Mouse (Mus musculus) left cerebral cortex, adult 11 months (tissue): ENCODE results near the gene Fbxw2.
"Not testable (repeated sequence)": the region's sequence is repeated elsewhere in the genome, so short reads cannot be mapped to it uniquely, and the experiment has no call there.

Source experiments
- DNase-seq: peaks from one replicate; pipeline ENCODE4 v3.0.0; 2022; ENCODE audit warnings: low spot score

Gene Fbxw2

GRCm38 (mm10) chr2:34810775-34811174, 15.3 kb downstream of the Fbxw2 start:
- no peak for DNase-seq

GRCm38 (mm10) chr2:34809568-34809967, 16.5 kb downstream of the Fbxw2 start:
- DNase-seq: no peak

- no peak for DNase-seq
Measured at GRCm38 (mm10) chr2:34808057-34808456, 18.1 kb downstream of the Fbxw2 start.

- DNase-seq: no peak
Measured at GRCm38 (mm10) chr2:34805364-34805950, 20.7 kb downstream of the Fbxw2 start.

GRCm38 (mm10) chr2:34804815-34805214, 21.3 kb downstream of the Fbxw2 start:
- DNase-seq: no peak

- DNase-seq: no peak
Measured at GRCm38 (mm10) chr2:34804172-34804571, 21.9 kb downstream of the Fbxw2 start.

GRCm38 (mm10) chr2:34803746-34804145, 22.4 kb downstream of the Fbxw2 start:
- DNase-seq: no peak

- DNase-seq: not testable (repeated sequence)
Measured at GRCm38 (mm10) chr2:34802565-34803245, 23.4 kb downstream of the Fbxw2 start.

GRCm38 (mm10) chr2:34801516-34802482, 24.3 kb downstream of the Fbxw2 start:
- peak; percentile 98 for DNase-seq

GRCm38 (mm10) chr2:34800371-34800770, 25.7 kb downstream of the Fbxw2 start:
- DNase-seq: no peak

GRCm38 (mm10) chr2:34799357-34800256, 26.5 kb downstream of the Fbxw2 start, which contains the start of gene Rabepk:
Gene Rabepk (minus strand): TSS chr2:34799912.
- DNase-seq: peak; percentile 67

- DNase-seq: no peak
Measured at GRCm38 (mm10) chr2:34795426-34795825, 30.7 kb downstream of the Fbxw2 start.

GRCm38 (mm10) chr2:34794511-34794910, 31.6 kb downstream of the Fbxw2 start:
- no peak for DNase-seq

- not testable (repeated sequence) for DNase-seq
Measured at GRCm38 (mm10) chr2:34792543-34792942, 33.6 kb downstream of the Fbxw2 start.

GRCm38 (mm10) chr2:34790282-34790681, 35.8 kb downstream of the Fbxw2 start:
- DNase-seq: no peak

- no peak for DNase-seq
Measured at GRCm38 (mm10) chr2:34784085-34784484, 42.0 kb downstream of the Fbxw2 start.

- DNase-seq: no peak
Measured at GRCm38 (mm10) chr2:34783064-34784020, 42.8 kb downstream of the Fbxw2 start.

- DNase-seq: no peak
Measured at GRCm38 (mm10) chr2:34777237-34777868, 48.8 kb downstream of the Fbxw2 start.

- DNase-seq: no peak
Measured at GRCm38 (mm10) chr2:34774493-34774892, 51.6 kb downstream of the Fbxw2 start.

GRCm38 (mm10) chr2:34773673-34774072, 52.4 kb downstream of the Fbxw2 start:
- DNase-seq: no peak
